Mouse (Mus musculus) megakaryocyte-erythroid progenitor cell, adult 5-6 weeks (primary cell): ENCODE measurements around the gene Ltv1. TPM values are rescaled to one million over a fixed set of nuclear protein-coding genes. Genes with fewer than 3 reads are reported as not detected.
"Not testable (repeated sequence)": the region's sequence is repeated elsewhere in the genome, so short reads cannot be mapped to it uniquely, and the experiment has no call there.

Experiments used
- ATAC-seq: replicated peaks from 2 replicates; pipeline ENCODE4 v1.8.0; 2016; ENCODE audit warnings: mild to moderate bottlenecking, inconsistent platforms; ENCODE audit not compliant: severe bottlenecking, poor library complexity, low FRiP score, low TSS enrichment
- total RNA-seq, 2 experiments: library from RNA; stranded (forward) in 1 of 2; stranded (reverse) in 1 of 2; fragments of 200-1000, 215-1000 nt in 1 of 2; fragments of >200 nt in 1 of 2; fragmentation: Nextera tagmentation in 1 of 2; gene quantifications; 2 replicates each; pipeline ENCODE4 v1.2.3; 2014 to 2017

Gene Ltv1
- total RNA-seq, 2 experiments from 2014 or later: 51.9 to 68.4 TPM

GRCm38 (mm10) chr10:13199234-13199633 lies 6.3 kb upstream of the Ltv1 start:
- ATAC-seq: no peak

GRCm38 (mm10) chr10:13196872-13197507 lies 4.0 kb upstream of the Ltv1 start:
- no peak for ATAC-seq

GRCm38 (mm10) chr10:13193496-13193895 lies 528 bp upstream of the Ltv1 start:
- ATAC-seq: not testable (repeated sequence)

- no peak for ATAC-seq
Measured at GRCm38 (mm10) chr10:13189881-13190280, 3.1 kb downstream of the Ltv1 start.

- no peak for ATAC-seq
Measured at GRCm38 (mm10) chr10:13186754-13187153, 6.2 kb downstream of the Ltv1 start.

GRCm38 (mm10) chr10:13184170-13184766 lies 8.7 kb downstream of the Ltv1 start:
- ATAC-seq: peak; percentile 75

GRCm38 (mm10) chr10:13180211-13180610 lies 12.8 kb downstream of the Ltv1 start:
- ATAC-seq: no peak

GRCm38 (mm10) chr10:13177973-13178624 lies 14.9 kb downstream of the Ltv1 start, which contains the start of gene Zc2hc1b:
TSS of gene Zc2hc1b (minus strand) at chr10:13178023.
- ATAC-seq: no peak

- no peak for ATAC-seq
Measured at GRCm38 (mm10) chr10:13175866-13176265, 17.1 kb downstream of the Ltv1 start.

- ATAC-seq: no peak
Measured at GRCm38 (mm10) chr10:13172798-13173221, 20.2 kb downstream of the Ltv1 start.

- ATAC-seq: no peak
Measured at GRCm38 (mm10) chr10:13171461-13171860, 21.5 kb downstream of the Ltv1 start.

GRCm38 (mm10) chr10:13170739-13171448 lies 22.1 kb downstream of the Ltv1 start:
- ATAC-seq: no peak

- no peak for ATAC-seq
Measured at GRCm38 (mm10) chr10:13168461-13168860, 24.5 kb downstream of the Ltv1 start.

- ATAC-seq: peak; percentile 63
Measured at GRCm38 (mm10) chr10:13162031-13162430, 30.9 kb downstream of the Ltv1 start.

- no peak for ATAC-seq
Measured at GRCm38 (mm10) chr10:13160913-13161312, 32.1 kb downstream of the Ltv1 start.

GRCm38 (mm10) chr10:13155377-13155776 lies 37.6 kb downstream of the Ltv1 start:
- ATAC-seq: no peak

GRCm38 (mm10) chr10:13152811-13153364 lies 40.1 kb downstream of the Ltv1 start:
- ATAC-seq: no peak

GRCm38 (mm10) chr10:13151353-13151752 lies 41.6 kb downstream of the Ltv1 start:
- no peak for ATAC-seq

GRCm38 (mm10) chr10:13150435-13150834 lies 42.5 kb downstream of the Ltv1 start:
- ATAC-seq: no peak

GRCm38 (mm10) chr10:13140434-13140833 lies 52.5 kb downstream of the Ltv1 start:
- ATAC-seq: no peak
